Mouse (Mus musculus): ENCODE results near the gene Cacna1e.
A peak's percentile ranks its signal among the peaks of the same experiment; 100 is the strongest.

Gene Cacna1e

DNA sequence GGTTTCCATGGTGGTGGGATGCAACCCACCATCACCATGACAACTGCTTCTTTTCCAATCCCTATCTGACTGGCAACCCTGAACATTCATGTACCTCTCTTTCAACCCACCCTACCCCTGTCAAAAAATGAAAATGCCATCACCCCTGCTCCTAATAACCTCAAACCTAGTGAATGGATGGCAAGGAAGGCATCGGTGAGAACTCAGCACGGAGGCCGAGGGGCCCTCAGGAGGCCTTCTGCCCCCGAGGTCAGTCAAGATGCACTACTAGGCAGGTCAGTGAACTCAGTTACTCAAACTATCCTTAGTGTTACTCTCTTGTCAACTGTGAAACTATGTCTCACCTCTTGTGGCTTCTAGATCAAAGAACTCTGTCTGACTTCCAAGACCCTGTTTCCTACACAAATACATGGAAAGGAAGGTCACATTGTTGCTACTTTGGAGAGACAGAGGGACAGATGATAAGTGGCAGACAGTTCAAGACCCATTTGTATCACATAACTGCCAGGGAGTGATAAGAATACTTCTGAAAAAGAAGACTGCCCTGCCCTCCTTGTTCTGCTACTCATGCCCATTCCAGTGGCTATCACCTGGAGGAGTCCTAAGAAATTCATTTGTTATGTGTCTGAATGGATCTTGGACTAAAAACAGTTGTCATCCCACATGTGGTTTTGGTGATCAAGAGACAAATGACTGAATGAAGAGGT, 176.6 kb downstream of the Cacna1e start:
- DNase-seq (ENCODE audit: low spot score) = no peak

DNA sequence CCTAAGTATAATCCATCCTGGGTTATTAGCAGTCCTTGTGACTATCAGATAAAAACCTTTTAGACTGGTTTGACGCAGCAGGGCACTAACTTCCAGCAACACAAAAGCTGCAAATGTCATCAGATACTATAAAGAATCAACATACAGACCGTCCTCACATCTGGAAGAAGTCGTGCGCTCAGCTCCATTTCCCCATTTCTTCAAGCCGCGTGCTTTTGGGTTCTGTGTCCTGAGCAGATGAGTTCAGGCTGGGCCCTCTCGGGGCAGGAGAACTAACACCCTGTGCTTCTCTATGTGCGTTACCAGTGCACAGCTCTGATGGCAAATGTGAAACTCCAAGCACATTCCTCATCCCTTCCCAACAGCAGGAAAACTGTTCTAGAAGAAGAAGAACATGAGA, 177.3 kb downstream of the Cacna1e start:
- DNase-seq (ENCODE audit: low spot score) = no peak

- DNase-seq (ENCODE audit: low spot score) = no peak
Observed at GRCm38 (mm10) chr1:154705882-154706565, 178.3 kb downstream of the Cacna1e start.

DNA sequence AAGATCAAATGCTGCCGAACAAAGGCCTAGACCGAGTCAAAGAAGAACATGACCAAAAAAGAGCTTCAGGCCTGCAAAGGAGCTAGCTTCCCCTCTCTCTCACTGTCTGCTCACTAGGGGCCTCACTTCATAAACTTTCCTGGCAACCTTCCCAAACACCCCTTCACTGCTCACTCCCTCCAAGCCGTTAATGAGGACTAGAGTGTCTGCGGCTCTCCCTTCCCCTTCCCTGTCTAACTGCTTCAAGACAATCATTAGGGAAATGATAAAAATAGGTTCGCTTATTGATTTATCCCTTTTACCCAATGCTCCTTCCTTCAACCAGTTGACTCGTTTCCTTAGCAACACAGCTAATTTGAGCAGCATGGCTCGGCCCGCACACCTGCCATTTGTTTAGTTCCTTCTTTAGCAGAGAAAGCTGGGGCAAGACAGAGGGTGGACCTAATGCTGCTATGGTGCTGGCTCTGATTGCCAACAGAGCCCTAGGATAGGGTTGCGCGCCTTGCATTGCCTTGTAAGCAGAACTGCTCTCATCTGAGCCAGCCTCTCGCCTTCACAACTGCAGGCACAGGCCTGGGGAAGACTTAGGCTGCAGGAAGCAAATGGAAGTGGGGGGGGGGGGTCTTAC, 179.6 kb downstream of the Cacna1e start:
- DNase-seq (ENCODE audit: low spot score) = no peak

DNA sequence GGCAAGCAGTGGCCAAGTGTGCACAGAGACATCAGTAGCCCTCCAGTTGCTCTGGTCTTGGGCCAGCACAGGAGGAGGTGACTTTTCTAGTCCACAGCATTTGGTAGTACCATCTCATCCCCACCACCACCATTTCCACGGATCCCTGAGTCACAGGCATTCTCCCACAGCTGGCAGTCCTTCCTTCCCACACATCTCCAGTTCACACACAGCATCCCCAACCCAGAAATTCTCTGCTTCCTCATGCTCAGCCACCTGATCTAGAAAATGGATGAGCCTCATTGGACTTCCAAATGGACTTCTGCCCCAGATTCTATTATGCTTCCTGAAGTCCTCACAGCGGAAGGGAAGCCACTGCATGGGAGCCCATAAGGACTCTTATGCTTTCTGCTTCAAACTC, 181.7 kb downstream of the Cacna1e start:
- no peak for DNase-seq (ENCODE audit: low spot score)

DNA sequence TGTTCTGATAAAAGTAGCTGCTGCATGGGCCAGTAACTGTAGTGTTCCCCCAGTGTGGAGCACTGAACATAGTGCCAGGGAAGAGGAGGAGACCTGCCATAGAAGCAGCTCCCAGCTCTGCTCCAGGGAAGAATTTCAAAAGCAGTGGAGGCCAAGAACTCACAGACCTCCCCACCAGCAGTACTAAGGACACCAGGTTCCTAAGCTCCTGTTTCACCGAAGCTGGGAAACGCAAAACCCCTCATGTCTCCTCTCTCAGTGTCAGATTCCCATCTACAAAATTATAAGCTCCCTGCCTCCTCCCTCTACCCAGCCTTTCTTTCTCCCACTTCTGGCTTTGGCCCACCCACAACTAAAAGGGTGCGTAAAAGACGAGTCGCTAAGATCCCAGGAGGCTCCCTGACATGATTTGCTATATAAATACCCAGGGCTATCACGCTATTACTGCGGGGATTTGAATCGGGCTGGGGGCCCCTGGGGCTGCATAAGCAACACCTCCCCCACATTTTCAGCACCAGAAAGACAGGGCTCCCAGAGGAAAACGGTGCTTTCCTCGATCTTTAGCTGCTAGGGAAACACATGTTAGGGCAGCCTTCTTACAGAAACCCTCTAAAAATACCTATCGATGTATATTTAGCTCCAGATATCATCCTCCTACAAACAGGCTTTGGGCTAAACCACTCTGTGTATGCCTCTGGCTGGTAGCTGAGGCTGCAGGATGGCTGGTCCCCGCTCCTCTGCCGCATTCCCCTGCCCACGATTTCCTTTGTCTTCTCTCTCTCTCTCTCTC, 195.2 kb downstream of the Cacna1e start:
- DNase-seq (ENCODE audit: low spot score) = no peak

DNA sequence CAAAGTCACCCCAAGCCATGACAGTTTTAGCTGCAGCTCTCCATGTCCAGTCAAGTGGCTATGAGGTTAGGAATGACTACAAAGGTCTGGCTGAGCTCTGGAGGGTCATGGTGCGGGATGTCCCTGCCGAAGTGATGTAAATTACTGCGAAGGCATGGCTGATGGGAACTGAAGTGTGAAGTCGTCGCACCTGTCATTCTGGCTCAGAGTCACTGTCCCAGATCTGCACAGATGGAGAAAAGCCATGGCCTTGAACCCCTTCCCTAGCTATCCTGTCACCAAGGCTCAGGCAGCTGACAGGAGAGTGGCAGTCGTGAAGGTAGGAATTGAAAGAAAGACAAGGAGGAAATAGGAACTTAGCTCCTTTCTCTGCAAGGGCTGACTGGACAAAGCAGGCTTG, 197.4 kb downstream of the Cacna1e start:
- DNase-seq (ENCODE audit: low spot score) = no peak

GRCm38 (mm10) chr1:154683477-154684106, 200.7 kb downstream of the Cacna1e start:
- no peak for DNase-seq (ENCODE audit: low spot score)

DNA sequence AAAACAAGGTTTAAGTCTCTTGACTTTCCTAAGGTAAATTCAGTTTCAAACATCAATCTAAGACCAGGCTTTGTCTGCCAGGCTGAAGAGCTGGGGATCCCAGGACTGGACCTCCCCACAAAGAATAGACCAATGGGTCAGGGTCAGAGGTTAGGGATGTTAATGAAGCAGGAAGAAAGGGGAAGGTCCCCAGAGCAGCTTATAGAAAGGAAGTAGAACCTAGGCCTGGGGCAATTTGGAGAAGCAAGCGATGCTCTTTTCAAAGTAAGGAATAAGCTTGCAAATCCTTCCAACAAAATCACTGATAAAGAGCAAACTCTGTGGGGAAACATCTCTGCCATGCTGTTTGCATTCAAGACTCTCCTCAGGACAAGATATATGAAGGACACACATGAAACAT, 205.3 kb downstream of the Cacna1e start:
- DNase-seq (ENCODE audit: low spot score) = no peak

GRCm38 (mm10) chr1:154678151-154678550, 206.2 kb downstream of the Cacna1e start:
- no peak for DNase-seq (ENCODE audit: low spot score)

- no peak for DNase-seq (ENCODE audit: low spot score)
Observed at GRCm38 (mm10) chr1:154677677-154678076, 206.6 kb downstream of the Cacna1e start.

DNA sequence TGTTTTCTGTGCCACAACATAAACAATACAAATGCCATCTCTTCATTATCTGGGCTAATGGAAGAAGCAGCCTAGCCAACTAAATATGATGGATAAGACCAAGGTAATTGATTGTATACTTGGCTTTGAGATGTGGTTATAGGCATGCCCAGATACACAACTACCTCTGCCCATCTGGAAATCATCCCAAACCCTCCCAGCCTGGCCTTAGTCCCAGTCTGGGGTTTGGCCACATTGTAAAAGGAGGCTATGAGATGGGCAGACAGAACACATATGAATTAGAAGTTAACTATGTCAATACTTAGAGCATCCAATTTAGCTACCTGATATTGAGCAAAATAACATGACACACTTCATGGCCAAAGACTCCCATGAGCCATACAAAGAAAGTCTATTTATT, 220.6 kb downstream of the Cacna1e start:
- DNase-seq (ENCODE audit: low spot score) = no peak

DNA sequence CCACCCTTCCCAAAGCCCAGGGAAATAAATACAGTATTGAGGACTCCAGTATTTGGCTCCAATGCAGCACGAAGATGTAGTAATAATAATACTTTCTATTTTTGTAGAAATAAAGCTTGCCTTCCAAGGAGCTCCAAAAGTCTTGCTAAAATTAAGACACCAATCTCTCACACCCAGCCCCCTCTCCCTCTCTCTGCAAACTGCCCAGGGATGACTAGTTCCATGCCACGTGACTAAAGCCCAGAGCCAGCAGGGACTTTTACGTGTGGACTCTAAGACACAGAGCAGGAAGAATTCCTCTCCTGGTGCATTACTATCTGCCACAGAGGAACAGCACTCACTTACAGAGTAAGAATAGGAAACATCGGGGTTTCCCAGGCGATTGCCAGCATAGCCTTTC, 222.3 kb downstream of the Cacna1e start:
- no peak for DNase-seq (ENCODE audit: low spot score)

DNA sequence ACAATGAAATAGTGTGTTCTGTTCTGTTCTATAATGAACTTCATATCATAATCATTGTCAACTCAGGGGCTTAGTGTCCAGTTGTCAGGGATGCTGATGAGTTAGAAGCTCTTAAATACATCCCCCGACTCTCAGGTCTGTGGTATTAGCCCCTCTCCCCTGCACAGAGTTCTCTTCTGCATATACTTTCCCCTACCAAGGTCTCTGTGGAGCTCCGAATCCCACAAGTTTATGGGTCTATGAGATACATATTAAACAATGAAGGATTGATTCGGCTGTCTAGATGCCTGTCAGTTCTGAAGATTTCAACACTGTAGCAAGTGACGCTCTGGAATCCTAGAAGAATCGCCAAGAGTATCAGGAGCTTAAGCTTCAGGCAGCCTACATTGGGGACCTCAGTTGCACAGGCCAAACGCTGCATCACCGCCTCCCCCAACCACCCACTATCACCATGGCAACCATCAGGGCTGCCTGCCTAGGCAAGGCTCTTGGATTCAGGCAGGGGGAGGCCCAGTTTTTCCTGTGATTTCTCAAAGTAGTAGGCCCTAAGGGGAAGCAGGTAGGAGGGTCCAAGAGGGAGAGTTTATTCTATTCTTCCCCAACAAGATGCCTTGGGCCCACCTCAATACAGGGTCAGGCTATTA, 223.0 kb downstream of the Cacna1e start:
- DNase-seq (ENCODE audit: low spot score) = peak; percentile 68

GRCm38 (mm10) chr1:154657366-154657765, 226.9 kb downstream of the Cacna1e start:
- DNase-seq (ENCODE audit: low spot score) = no peak

DNA sequence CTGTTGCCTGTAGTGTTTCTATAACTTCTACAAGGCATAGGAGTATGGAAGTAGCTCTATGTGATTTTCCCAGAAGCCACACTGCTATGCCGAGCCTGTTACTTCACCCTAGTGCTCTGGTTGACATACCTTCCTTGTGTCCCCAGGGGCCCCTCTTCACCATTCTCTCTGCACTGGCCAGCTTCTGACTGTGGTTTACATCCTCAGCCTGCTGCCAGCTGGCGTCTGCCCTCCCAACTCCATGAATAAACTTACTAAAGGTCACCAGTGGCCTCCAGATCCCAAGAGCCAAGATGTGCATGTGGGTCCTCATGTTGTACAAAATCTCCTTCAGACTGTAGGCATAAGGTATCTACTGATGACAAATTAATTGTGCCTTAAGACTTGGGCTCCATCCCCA, 230.3 kb downstream of the Cacna1e start:
- no peak for DNase-seq (ENCODE audit: low spot score)

DNA sequence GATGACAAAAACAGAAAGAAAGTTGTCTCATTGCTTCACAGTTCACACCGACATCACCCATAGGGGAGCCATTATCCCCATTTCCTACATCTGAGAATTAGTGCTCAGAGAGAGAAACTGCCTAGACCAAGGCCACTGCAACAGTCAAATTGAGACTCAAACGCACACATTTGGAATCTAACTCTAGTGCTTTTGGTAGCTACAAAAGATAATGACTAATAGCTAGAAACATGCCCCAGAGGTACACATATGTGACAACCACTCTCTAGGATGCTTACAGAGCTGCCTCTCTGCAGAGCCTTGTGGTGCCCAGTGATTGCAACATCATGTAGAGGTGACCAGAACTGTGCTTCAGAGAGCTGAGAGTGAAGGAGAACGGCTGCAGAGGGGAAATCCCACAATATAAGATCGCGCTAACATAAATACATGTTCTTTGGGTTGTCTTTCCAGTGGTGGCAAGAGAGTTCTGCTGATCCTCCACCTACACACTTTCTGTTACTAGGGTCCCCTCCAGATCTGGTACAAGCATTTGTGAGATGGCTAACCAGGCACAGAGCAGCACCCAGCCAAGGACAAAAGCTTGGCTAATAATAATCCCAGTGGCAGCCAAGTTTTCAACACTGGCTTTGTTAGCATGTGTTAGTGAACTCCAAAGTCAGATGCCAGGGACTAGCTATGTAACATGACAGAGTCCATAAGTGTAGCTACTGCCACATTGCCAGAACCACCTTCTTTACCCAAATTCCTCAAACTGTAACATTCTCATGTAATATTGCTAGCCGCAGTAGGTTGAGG, 237.9 kb downstream of the Cacna1e start:
- no peak for DNase-seq (ENCODE audit: low spot score)

DNA sequence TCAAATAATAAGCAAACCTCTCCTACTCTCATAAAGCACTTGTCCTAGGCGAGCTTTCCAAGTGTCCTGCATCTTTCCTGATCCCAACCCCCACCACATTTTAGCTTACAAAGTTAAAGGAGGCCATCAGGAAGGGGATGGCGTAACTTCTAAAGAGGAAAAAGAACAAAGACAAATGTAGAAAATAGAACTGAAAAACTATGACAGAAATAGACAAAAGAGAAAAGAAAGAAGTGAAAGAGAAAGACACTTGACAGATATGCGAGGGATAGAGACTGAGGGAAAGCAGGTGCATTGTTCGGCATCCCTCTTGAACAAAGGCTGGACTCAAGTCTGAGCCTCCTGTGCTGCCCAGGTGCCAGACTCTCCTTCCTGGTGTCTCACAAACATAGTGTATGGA, 246.5 kb downstream of the Cacna1e start:
- no peak for DNase-seq (ENCODE audit: low spot score)

DNA sequence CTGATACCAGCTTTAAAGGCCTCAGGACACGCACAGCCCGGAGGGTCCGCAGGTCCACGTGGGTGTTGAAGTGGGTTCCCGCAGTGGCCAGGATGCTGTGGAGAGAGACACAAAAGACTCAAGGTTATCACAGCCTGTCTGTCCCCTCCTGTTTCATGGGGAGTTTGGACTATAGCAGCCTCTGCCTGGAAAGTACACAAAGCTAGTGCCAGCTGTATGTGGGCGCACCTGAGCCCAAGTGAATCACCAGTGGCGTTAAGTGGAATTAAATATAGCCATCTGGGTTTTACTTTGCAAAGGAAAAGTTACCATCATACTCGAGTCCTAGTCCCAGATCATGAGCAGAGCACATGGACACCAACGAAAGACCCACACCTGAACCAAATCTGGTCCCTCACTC, 248.5 kb downstream of the Cacna1e start:
- no peak for DNase-seq (ENCODE audit: low spot score)

- DNase-seq (ENCODE audit: low spot score) = no peak
Observed at GRCm38 (mm10) chr1:154632886-154633285, 251.4 kb downstream of the Cacna1e start.
